Mouse (Mus musculus) T-cell, adult 66 days (primary cell): ENCODE results near the gene Proser1. TPM values are rescaled to one million over a fixed set of nuclear protein-coding genes. Genes with fewer than 3 reads are reported as not detected.

Experiments used
- total RNA-seq, 2 experiments: library from RNA; stranded (reverse); gene quantifications; 3 replicates in 1 of 2; 4 replicates in 1 of 2; pipeline ENCODE4 v1.2.4; 2023

The Proser1 gene
- total RNA-seq: 10 to 100 TPM; 46.8 to 52.4 TPM

GRCm38 (mm10) chr3:53463046-53463764 lies at the start of gene Proser1, which contains the start of gene Nhlrc3:
Gene Proser1, plus strand, starts transcription at chr3:53463666.
Gene Nhlrc3, minus strand, starts transcription at chr3:53463332.

GRCm38 (mm10) chr3:53488353-53488752 lies 24.9 kb downstream of the Proser1 start, which contains the start of gene Stoml3:
Gene Stoml3, plus strand, starts transcription at chr3:53488653.

Other genes starting within 250 kb of the Proser1 start
- gene Nhlrc3, start 334 bp upstream of the Proser1 start, total RNA-seq: 10 to 100 TPM; 13.5 to 14.0 TPM
- gene Stoml3, start 25.0 kb downstream of the Proser1 start, total RNA-seq: 1 to 10 TPM in 1 of 2 experiments, under 1 TPM in 1; 0.33 to 1.7 TPM
- not detected for gene Frem2, start 193.7 kb downstream of the Proser1 start, total RNA-seq